Mouse (Mus musculus) small intestine, adult 2 months (tissue): ENCODE measurements around the gene Uggt2.

ENCODE experiments used
- CTCF ChIP-seq: fragments of 200-500 bp; IDR thresholded peaks from 2 replicates; pipeline ENCODE4 v1.5.1; 2012; ENCODE audit warnings: low read depth, mild to moderate bottlenecking, control low read depth, inconsistent platforms, low read length, moderate library complexity, mixed read lengths; ENCODE audit not compliant: insufficient replicate concordance, insufficient read length; ENCODE audit errors: extremely low read depth
- POLR2A ChIP-seq: fragments of 200-500 bp; IDR thresholded peaks from 2 replicates; pipeline ENCODE4 v1.6.1; 2012; ENCODE audit warnings: low read depth, mild to moderate bottlenecking, control low read depth, inconsistent platforms, low read length, moderate library complexity

DNA sequence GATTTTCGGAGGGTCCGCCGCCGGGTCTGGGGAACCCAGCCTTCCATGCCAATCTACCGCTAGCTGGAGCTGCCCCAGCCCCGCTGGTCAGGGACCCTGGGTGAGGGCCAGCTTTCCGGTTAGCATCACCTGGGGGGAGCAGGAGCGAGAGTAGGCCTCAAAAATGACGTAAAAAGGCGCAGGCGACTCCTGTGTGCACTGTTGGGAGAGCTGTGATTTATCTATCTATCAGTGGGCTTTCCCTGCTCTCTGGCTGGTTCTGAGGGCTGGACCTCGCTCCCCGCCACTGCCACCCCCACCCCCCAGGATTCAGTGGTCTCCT is 301 bp upstream of the Uggt2 start:
- TF ChIP-seq CTCF, result no peak
- no peak for TF ChIP-seq POLR2A
